Mouse (Mus musculus) megakaryocyte, embryonic 14.5 days (primary cell): Measurements from ENCODE around the gene Zfp691.

ENCODE experiments used
- FLI1 ChIP-seq: IDR thresholded peaks from 2 replicates; pipeline ENCODE4 v1.6.1; 2012; ENCODE audit warnings: low read length, inconsistent platforms, mixed read lengths
- GATA1 ChIP-seq: IDR thresholded peaks from 3 replicates; pipeline ENCODE4 v1.6.1; 2012; ENCODE audit warnings: mixed read lengths, low read length, inconsistent platforms, borderline replicate concordance

DNA sequence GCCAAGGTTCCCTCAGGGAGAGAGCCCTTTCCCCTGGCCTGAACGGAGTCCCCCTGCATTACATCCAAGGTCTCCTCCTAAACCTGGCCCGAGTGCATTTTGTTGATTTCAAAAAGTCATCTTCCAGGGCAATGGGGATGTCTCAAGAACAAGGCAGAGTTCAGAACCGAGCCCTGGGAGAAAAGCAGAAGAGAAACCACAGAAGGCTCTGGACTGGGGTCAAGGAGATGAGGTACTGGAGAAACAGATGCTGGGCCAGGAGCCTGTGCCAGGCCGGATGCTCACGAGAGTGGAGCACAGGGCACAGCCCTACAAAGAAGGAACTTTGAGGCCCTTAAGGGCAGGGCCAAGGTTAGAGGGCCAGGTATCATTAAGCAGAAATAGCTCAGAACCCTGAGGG, 3.7 kb upstream of the Zfp691 start:
- no peak for TF ChIP-seq FLI1
- no peak for TF ChIP-seq GATA1
